Mouse (Mus musculus) mouse trophoblast stem cell (cell line): ENCODE measurements around the gene Zfp638.
"Not testable (repeated sequence)": the region's sequence is repeated elsewhere in the genome, so short reads cannot be mapped to it uniquely, and the experiment has no call there.

ENCODE experiments used
- in situ Hi-C, 2 experiments: fragments of 300-500 bp; cut with MseI, MboI; formaldehyde crosslinking; loops; 2 replicates in 1 of 2; 3 replicates in 1 of 2; pipeline ENCODE4 v1.15.1; 2025

Zfp638 gene

DNA sequence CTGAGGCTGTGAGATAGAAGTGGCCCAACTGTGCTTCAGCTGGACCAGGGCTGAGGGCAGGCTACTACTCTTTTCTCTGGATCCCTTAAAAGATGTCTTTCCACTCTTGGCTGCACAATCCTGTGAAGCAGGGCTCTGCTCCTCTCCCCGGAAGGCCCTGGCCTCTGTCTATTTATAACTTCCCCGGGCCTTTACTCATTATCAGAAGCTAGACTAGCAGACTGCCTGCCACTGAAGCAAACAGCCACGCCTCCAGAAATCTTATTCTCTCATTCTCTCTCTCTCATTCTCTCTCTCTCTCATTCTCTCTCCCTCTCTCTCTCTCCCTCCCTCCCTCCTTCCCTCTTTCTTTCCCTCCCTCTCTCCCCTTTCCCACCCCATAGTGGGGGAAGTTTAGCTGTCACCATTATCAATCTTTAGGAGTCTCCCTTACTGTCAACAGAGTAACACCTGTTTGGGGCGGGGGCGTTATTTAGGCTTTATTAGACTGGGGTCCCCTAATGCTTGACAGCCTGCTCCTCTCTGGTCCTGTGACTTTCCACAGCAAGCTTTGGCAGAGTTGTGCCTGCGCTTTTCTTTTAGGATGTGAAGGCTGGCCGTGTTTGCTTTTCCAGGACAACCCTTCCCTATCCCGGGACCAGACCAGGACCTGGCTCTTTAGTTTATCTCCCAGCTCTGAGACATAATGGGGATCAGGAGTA lies 142.4 kb downstream of the Zfp638 start:
- in situ Hi-C loops: no loop called here

GRCm38 (mm10) chr6:84009915-84010302 lies 143.0 kb downstream of the Zfp638 start:
- in situ Hi-C loops: no loop called here

GRCm38 (mm10) chr6:84010303-84011225 lies 143.7 kb downstream of the Zfp638 start:
- in situ Hi-C loops: no loop called here

- in situ Hi-C loops: loop anchor here (5.0 kb wide), 1 partner anchor 47 kb away; no protein-coding TSS in a partner anchor
These were observed 148.2 kb downstream of the Zfp638 start for GRCm38 (mm10) chr6:84014961-84015683.

DNA sequence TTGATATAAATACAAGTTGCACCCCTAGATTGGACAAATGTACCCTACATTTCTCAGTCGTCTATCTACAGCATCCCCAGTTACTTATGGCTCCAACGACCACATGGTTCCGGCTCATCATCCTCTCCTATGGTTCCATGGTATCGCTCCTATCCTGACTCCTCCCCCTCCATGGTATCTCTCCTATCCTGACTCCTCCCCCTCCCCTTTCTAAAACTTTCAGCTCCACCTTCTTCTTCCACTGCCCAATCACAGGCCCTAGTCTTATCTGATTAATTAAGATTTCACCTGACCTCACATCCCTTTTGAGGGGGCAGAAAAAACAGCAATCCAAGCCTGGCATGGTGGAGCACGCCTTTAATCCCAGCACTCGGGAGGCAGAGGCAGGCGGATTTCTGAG lies 149.9 kb downstream of the Zfp638 start:
- in situ Hi-C loops: loop anchor here (5.0 kb wide), 1 partner anchor 45 kb away; no protein-coding TSS in a partner anchor

GRCm38 (mm10) chr6:84017392-84017791 lies 150.5 kb downstream of the Zfp638 start:
- in situ Hi-C loops: loop anchor here (5.0 kb wide), 1 partner anchor 45 kb away; no protein-coding TSS in a partner anchor

DNA sequence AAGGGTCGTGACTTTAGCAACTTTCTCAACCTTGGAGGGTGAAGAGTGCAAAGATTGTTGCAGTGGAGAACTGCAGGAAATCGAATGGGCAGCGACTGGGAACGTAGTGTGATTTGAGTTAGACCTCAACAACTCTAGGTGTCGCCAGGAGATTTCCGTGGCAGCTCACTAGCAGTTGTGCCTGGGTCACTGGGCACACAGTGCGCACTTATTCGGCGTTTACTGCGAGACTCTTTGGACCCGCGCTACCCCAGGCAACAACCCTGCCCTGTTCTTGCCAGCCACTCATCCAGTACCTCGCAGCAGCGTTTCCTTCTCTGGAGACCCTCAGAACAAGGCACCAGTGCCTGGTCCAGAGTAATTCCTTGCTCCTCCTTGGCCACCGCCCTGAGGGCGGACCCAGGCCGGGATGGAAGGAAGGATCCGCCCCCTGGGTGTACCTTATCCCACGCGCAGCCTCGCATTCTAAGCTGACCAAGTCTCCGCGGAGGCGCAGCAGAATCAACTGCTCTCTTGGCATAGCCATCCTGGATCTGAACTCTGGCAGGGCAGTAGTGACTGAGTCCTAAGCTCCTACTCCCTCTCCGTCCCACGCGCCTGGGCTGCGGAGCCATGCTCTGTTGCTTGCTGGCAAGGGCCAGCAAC lies 152.1 kb downstream of the Zfp638 start:
- in situ Hi-C loops: loop anchor here (5.0 kb wide), 1 partner anchor 43 kb away; no protein-coding TSS in a partner anchor

- in situ Hi-C loops: no loop called here
These were observed 153.1 kb downstream of the Zfp638 start for GRCm38 (mm10) chr6:84020002-84020401.

DNA sequence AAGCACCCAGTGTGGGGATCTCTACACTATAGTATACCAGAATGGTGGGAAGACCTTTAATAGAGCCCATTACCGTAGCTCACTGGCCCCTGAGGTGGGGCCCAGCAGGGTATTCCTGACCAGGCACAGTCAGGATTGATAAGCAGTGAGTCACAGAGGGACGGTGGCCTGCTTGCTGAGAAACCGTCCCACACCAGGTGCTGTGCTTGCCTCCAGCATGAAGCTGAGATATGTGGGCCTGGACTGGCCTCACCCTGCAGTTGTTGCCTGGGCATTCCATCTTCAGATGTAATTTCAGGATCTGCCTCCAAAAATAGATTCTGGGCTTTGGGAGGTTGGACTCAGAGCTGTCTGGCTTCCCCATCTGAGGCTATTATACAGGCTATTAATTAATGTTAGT lies 155.1 kb downstream of the Zfp638 start:
- in situ Hi-C loops: no loop called here

- in situ Hi-C loops: no loop called here
These were observed 158.7 kb downstream of the Zfp638 start for GRCm38 (mm10) chr6:84025636-84026035.

DNA sequence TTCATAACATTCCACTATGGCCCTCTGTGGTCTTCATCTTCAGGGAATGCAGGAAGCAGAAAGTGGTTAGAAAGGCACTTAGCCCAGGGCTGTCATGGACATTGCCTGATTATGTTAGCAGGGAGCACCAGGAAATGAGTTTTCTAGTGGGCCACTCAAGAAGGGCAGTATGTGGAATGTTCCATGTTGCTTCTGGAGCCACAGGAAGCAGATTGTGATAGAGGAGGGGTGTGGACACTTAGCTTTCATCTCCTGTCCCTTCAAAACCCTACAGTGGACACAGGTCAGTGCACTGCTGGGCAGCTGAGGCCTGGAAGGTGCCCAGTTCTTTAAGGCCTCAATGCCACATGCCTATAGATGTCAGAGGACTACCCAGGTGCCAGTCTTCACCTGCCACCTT lies 161.9 kb downstream of the Zfp638 start:
- in situ Hi-C loops: no loop called here

DNA sequence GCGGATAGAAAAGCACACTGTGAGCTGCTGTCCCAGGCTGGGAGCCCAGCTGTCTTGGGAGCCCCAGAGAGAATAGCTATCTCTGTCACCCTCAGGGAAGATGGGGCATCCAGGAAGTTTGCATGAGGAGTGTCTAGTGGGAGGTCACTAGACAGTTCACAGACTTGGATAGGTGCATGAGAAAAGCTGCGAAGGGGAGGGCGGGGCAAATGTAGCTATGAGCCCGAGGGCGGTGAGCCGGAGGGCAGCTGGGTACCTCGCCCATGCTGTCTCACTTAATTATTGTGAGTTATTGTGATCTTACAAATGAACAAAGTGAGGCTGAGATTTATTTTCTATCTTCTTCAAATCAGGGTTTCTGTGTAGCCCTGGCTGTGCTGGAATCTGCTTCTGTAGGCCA lies 162.9 kb downstream of the Zfp638 start:
- in situ Hi-C loops: no loop called here

GRCm38 (mm10) chr6:84032516-84032915 lies 165.6 kb downstream of the Zfp638 start:
- in situ Hi-C loops: not testable (repeated sequence)
